Mouse (Mus musculus) spleen, embryonic (tissue): ENCODE measurements at regions not wholly inside any gene's neighbourhood (a gene's known extent, or its start where the extent isn't known, plus 50 kb on each side); places are given as distances from the start of the nearest gene placed in this dataset.
"Not testable (repeated sequence)": the region's sequence is repeated elsewhere in the genome, so short reads cannot be mapped to it uniquely, and the experiment has no call there.

Source experiments
- CTCF ChIA-PET: fragments of 350-600 bp; sonication (Branson Sonifier 250); formaldehyde crosslinking; loops from one replicate; lab custom pipeline; 2022; lab: Charles Lee

GRCm38 (mm10) chrX:159066212-159066611 lies 143.9 kb upstream of the Rps6ka3 start:
- CTCF ChIA-PET = no interaction called here

- CTCF ChIA-PET = no interaction called here
These were observed 137.5 kb upstream of the Rps6ka3 start for GRCm38 (mm10) chrX:159072647-159073046.

- CTCF ChIA-PET = no interaction called here
These were observed 136.6 kb upstream of the Rps6ka3 start for GRCm38 (mm10) chrX:159073533-159073932.

- CTCF ChIA-PET = no interaction called here
These were observed 129.6 kb upstream of the Rps6ka3 start for GRCm38 (mm10) chrX:159080508-159080907.

- CTCF ChIA-PET = not testable (repeated sequence)
These were observed 99.5 kb upstream of the Rps6ka3 start for GRCm38 (mm10) chrX:159110651-159111050.

- CTCF ChIA-PET = no interaction called here
These were observed 93.9 kb upstream of the Rps6ka3 start for GRCm38 (mm10) chrX:159116210-159116609.

- CTCF ChIA-PET = no interaction called here
These were observed 69.6 kb upstream of the Rps6ka3 start for GRCm38 (mm10) chrX:159140554-159140953.

GRCm38 (mm10) chrX:159143278-159143677 lies 66.8 kb upstream of the Rps6ka3 start:
- CTCF ChIA-PET = no interaction called here

- CTCF ChIA-PET = no interaction called here
These were observed 65.4 kb upstream of the Rps6ka3 start for GRCm38 (mm10) chrX:159144674-159145073.

- CTCF ChIA-PET = no interaction called here
These were observed 64.9 kb upstream of the Rps6ka3 start for GRCm38 (mm10) chrX:159145212-159145611.

GRCm38 (mm10) chrX:159155786-159156185 lies 54.3 kb upstream of the Rps6ka3 start:
- CTCF ChIA-PET = no interaction called here

GRCm38 (mm10) chrX:159156976-159157375 lies 53.1 kb upstream of the Rps6ka3 start:
- CTCF ChIA-PET = no interaction called here

GRCm38 (mm10) chrX:159159727-159160126 lies 50.4 kb upstream of the Rps6ka3 start:
- CTCF ChIA-PET = no interaction called here
